Mouse (Mus musculus): ENCODE data around the gene Cdpf1. TPM values are rescaled to one million over a fixed set of nuclear protein-coding genes. Genes with fewer than 3 reads are reported as not detected.

Gene Cdpf1
- polyA plus RNA-seq, 1 experiment: 10.8 TPM

- TF ChIP-seq POLR2A (IDR thresholded peaks at IDR 0.05; ENCODE audit: borderline replicate concordance, control insufficient read depth, low read depth, low read length) (no peak), CTCF (IDR thresholded peaks at IDR 0.05; ENCODE audit: control insufficient read depth, insufficient read depth, low read length) (no peak)
- H3K4me1 ChIP-seq (ENCODE audit: control insufficient read depth, insufficient read depth, low read length): peaks cover 2% of the 10 kb centered on the region; the same call in 1 of the 2 replicates
- H3K4me3 ChIP-seq (replicated peaks; ENCODE audit: control insufficient read depth, low read depth, low read length): no peak overlapping the region
- no peak overlapping the region for H3K27ac ChIP-seq (ENCODE audit: control insufficient read depth, insufficient read depth, low read depth, low read length, poor library complexity)
- WGBS: 92% methylated on average over 4 of the region's 4 CpGs
These were observed 4.6 kb downstream of the Cdpf1 start for GRCm38 (mm10) chr15:85806886-85807285.

- no peaks in the 10 kb centered on the region for H3K4me1 ChIP-seq (ENCODE audit: control insufficient read depth, insufficient read depth, low read length)
- TF ChIP-seq CTCF (IDR thresholded peaks at IDR 0.05; ENCODE audit: control insufficient read depth, insufficient read depth, low read length): no peak
- 76% methylated on average over 2 of the region's 2 CpGs for WGBS
- no peak overlapping the region for H3K27ac ChIP-seq (ENCODE audit: control insufficient read depth, insufficient read depth, low read depth, low read length, poor library complexity)
- no peak overlapping the region for H3K4me3 ChIP-seq (replicated peaks; ENCODE audit: control insufficient read depth, low read depth, low read length)
These were observed 8.6 kb downstream of the Cdpf1 start for GRCm38 (mm10) chr15:85802931-85803330.

GRCm38 (mm10) chr15:85798676-85799075 lies 12.8 kb downstream of the Cdpf1 start:
- no peaks in the 10 kb centered on the region for H3K4me1 ChIP-seq (ENCODE audit: control insufficient read depth, insufficient read depth, low read length)
- 87% methylated on average over 8 of the region's 8 CpGs for WGBS

DNA sequence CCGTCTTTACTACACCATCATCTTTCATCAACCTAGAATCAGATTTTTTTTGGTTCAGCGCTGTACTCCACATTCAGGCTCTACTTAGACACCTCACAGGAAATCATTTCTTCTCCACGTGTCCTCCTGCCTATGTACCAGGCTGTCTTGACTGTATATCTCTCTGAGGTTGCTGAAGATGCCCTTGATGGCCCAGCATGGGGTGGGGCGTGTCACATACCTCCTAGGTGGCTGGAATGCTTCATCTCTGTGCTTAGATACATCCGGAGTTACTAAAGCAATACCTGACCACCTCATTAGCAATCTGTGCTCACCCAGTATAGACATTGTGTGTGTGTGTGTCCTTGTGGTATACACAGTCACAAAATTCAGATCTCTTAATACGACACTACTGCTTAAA lies 16.0 kb downstream of the Cdpf1 start:
- H3K4me1 ChIP-seq (ENCODE audit: control insufficient read depth, insufficient read depth, low read length): no peaks in the 10 kb centered on the region; the same call in 1 of the 2 replicates
- H3K4me3 ChIP-seq (replicated peaks; ENCODE audit: control insufficient read depth, low read depth, low read length): no peak overlapping the region
- TF ChIP-seq CTCF (IDR thresholded peaks at IDR 0.05; ENCODE audit: control insufficient read depth, insufficient read depth, low read length) (no peak), POLR2A (IDR thresholded peaks at IDR 0.05; ENCODE audit: borderline replicate concordance, control insufficient read depth, low read depth, low read length) (no peak)
- 71% methylated on average over 6 of the region's 6 CpGs for WGBS
- no peak overlapping the region for H3K27ac ChIP-seq (ENCODE audit: control insufficient read depth, insufficient read depth, low read depth, low read length, poor library complexity)

More at GRCm38 (mm10) chr15:85798676-85799075, 12.8 kb downstream of the Cdpf1 start:
- TF ChIP-seq POLR2A (IDR thresholded peaks at IDR 0.05; ENCODE audit: borderline replicate concordance, control insufficient read depth, low read depth, low read length): no peak
- TF ChIP-seq CTCF (IDR thresholded peaks at IDR 0.05; ENCODE audit: control insufficient read depth, insufficient read depth, low read length): no peak
- Histone ChIP-seq H3K4me3 (replicated peaks; ENCODE audit: control insufficient read depth, low read depth, low read length) (no peak overlapping the region), H3K27ac (ENCODE audit: control insufficient read depth, insufficient read depth, low read depth, low read length, poor library complexity) (no peak overlapping the region)

DNA sequence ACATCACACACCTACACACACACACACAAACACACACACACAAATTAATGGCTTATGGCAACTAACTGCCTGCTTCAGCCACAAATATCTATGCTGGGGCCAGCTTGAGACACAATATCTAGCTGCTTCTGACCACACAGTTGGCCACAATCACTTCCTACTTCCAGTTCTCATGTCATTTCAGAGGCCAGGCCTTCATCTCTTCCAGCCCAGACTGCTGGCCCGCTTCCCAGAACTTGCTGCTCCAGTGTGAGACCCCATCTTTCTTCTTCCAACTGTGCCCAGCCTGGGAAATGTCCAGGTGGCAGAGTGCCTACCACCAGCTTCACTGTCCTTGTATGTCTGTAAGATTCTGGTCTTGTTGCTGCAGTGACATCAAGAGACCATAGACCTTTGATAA lies 18.7 kb downstream of the Cdpf1 start:
- no peak overlapping the region for H3K4me3 ChIP-seq (replicated peaks; ENCODE audit: control insufficient read depth, low read depth, low read length)
- no peaks in the 10 kb centered on the region; the same call in 1 of the 2 replicates for H3K4me1 ChIP-seq (ENCODE audit: control insufficient read depth, insufficient read depth, low read length)
- no peak overlapping the region for H3K27ac ChIP-seq (ENCODE audit: control insufficient read depth, insufficient read depth, low read depth, low read length, poor library complexity)
- TF ChIP-seq POLR2A (IDR thresholded peaks at IDR 0.05; ENCODE audit: borderline replicate concordance, control insufficient read depth, low read depth, low read length) (no peak), CTCF (IDR thresholded peaks at IDR 0.05; ENCODE audit: control insufficient read depth, insufficient read depth, low read length) (no peak)
- WGBS: 9% methylated on average over 1 of the region's 1 CpGs

DNA sequence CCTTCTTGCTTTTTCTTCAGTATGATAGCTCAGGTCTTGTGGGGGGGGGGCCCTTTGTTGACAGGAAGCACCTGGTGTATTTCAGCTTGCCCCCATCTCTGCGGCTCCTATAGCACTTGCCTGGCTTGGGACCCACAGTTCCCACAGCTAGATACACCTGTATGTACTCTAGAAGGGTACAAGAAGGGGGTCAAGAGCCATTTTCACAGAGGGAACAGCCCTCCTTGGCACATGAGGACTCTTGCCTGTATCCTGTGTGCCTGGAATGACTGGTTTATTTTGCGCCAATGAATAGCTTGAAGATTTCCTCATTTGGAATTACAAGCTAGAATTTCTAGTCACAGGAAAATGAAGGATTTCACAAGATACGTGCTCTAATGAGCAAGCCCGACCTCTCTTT lies 20.0 kb downstream of the Cdpf1 start:
- WGBS: 67% methylated on average over 4 of the region's 4 CpGs
- no peaks in the 10 kb centered on the region; the same call in 1 of the 2 replicates for H3K4me1 ChIP-seq (ENCODE audit: control insufficient read depth, insufficient read depth, low read length)
- H3K27ac ChIP-seq (ENCODE audit: control insufficient read depth, insufficient read depth, low read depth, low read length, poor library complexity): no peak overlapping the region
- H3K4me3 ChIP-seq (replicated peaks; ENCODE audit: control insufficient read depth, low read depth, low read length): no peak overlapping the region
- TF ChIP-seq CTCF (IDR thresholded peaks at IDR 0.05; ENCODE audit: control insufficient read depth, insufficient read depth, low read length) (no peak), POLR2A (IDR thresholded peaks at IDR 0.05; ENCODE audit: borderline replicate concordance, control insufficient read depth, low read depth, low read length) (no peak)

- TF ChIP-seq POLR2A (IDR thresholded peaks at IDR 0.05; ENCODE audit: borderline replicate concordance, control insufficient read depth, low read depth, low read length) (no peak), CTCF (IDR thresholded peaks at IDR 0.05; ENCODE audit: control insufficient read depth, insufficient read depth, low read length) (no peak)
- Histone ChIP-seq H3K4me3 (replicated peaks; ENCODE audit: control insufficient read depth, low read depth, low read length) (no peak overlapping the region), H3K27ac (ENCODE audit: control insufficient read depth, insufficient read depth, low read depth, low read length, poor library complexity) (no peak overlapping the region), H3K4me1 (ENCODE audit: control insufficient read depth, insufficient read depth, low read length) (no peaks in the 10 kb centered on the region; the same call in 1 of the 2 replicates)
- WGBS: 78% methylated on average over 16 of the region's 16 CpGs
These were observed 22.9 kb downstream of the Cdpf1 start for GRCm38 (mm10) chr15:85788633-85789032.

DNA sequence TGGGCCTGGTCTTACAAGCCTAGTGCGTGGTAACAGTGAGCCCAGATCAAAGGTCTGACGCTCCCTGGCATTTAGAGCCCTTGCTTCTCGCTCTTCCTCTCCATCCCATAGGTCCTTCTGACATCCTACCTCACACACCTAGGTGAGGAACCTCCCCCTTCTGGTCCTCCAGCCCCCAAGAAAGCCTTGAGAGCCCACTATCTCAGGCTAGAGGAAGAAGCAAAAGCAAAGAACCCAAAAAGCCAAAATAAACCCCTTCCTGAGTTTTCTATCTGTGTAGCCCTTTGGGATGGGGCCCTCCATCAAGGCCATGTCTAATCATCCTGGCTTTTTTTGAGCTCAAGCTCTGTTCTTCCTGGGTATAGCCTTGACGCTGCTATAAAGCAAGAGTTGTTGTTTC lies 23.4 kb downstream of the Cdpf1 start:
- no peaks in the 10 kb centered on the region; the same call in 1 of the 2 replicates for H3K4me1 ChIP-seq (ENCODE audit: control insufficient read depth, insufficient read depth, low read length)
- WGBS: 88% methylated on average over 4 of the region's 4 CpGs
- no peak overlapping the region for H3K4me3 ChIP-seq (replicated peaks; ENCODE audit: control insufficient read depth, low read depth, low read length)
- H3K27ac ChIP-seq (ENCODE audit: control insufficient read depth, insufficient read depth, low read depth, low read length, poor library complexity): no peak overlapping the region
- no peak for TF ChIP-seq CTCF (IDR thresholded peaks at IDR 0.05; ENCODE audit: control insufficient read depth, insufficient read depth, low read length)
- TF ChIP-seq POLR2A (IDR thresholded peaks at IDR 0.05; ENCODE audit: borderline replicate concordance, control insufficient read depth, low read depth, low read length): no peak

GRCm38 (mm10) chr15:85787482-85787881 lies 24.0 kb downstream of the Cdpf1 start:
- no peak overlapping the region for H3K27ac ChIP-seq (ENCODE audit: control insufficient read depth, insufficient read depth, low read depth, low read length, poor library complexity)
- WGBS: 82% methylated on average over 6 of the region's 6 CpGs
- no peaks in the 10 kb centered on the region; the same call in 1 of the 2 replicates for H3K4me1 ChIP-seq (ENCODE audit: control insufficient read depth, insufficient read depth, low read length)
- TF ChIP-seq POLR2A (IDR thresholded peaks at IDR 0.05; ENCODE audit: borderline replicate concordance, control insufficient read depth, low read depth, low read length): no peak
- no peak for TF ChIP-seq CTCF (IDR thresholded peaks at IDR 0.05; ENCODE audit: control insufficient read depth, insufficient read depth, low read length)
- no peak overlapping the region for H3K4me3 ChIP-seq (replicated peaks; ENCODE audit: control insufficient read depth, low read depth, low read length)

Measured in bone marrow, adult 2 months (tissue).